Mouse (Mus musculus): ENCODE measurements around the gene Spred2.

GRCm38 (mm10) chr11:19917381-19918245 is 6.6 kb upstream of the Spred2 start:
- TF ChIP-seq POLR2A (IDR thresholded peaks at IDR 0.05; ENCODE audit: borderline replicate concordance, low read depth, low read length), result no peak
- no peak for TF ChIP-seq CTCF (IDR thresholded peaks at IDR 0.05; ENCODE audit: low read depth, low read length)
